Mouse (Mus musculus) embryonic facial prominence, embryonic 11.5 days (tissue): ENCODE data around the gene A1bg. TPM values are rescaled to one million over a fixed set of nuclear protein-coding genes. Genes with fewer than 3 reads are reported as not detected.

Source experiments
- polyA plus RNA-seq: library from polyadenylated mRNA; unstranded; fragments of >200 nt; fragmentation: Nextera tagmentation; extraction: Ambion mirVana; gene quantifications from 2 replicates; pipeline ENCODE4 v1.2.1, GENCODE M21; 2014

Gene A1bg
- polyA plus RNA-seq, 1 experiment from 2014 or later = not detected

Other genes with a start within 250 kb of the A1bg start
- 12.1 and 13.5 TPM in 2 replicates for gene Fam84b, start 69.2 kb downstream of the A1bg start, polyA plus RNA-seq